Mouse (Mus musculus): Measurements from ENCODE around the gene Afap1.

Afap1 gene

DNA sequence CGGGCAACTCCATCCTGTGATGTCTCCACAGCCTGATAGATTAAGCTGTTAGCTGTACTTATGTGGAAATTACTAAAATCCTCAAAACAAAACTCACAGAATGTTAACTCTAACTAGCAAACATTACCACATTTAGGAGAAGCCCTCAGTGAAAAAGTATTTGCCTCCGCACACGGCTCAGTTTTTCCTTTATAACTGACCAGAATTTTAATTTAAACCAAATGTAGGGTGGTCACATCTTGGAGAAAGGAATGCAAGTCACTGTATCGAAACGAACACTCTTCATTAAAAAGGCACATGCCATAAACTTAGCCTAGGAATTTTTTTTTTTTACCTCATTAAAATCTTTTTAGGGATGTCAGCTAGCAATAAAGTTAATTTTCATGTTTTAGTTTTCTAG lies 87.4 kb downstream of the Afap1 start:
- DNase-seq = no peak

DNA sequence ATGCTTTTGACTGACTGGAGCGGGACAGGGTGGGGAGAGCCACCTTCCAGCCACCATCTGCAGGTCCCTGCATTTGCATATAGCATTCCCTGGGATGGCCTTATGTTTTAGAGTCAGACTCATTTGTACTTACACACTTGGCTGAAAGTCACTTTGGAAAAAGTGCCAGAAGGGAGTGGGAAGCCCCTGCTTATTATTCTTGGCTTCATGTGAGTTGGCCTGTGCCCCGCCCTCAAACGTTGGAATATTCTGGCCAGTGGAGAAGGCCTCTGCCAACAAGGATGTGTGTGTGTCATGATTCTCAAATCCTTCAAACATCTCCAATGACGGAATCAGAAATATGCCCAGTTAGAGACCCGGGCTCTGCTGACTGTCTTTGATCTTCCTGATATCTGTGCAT lies 88.2 kb downstream of the Afap1 start:
- DNase-seq = no peak

GRCm38 (mm10) chr5:35981976-35982375 lies 88.9 kb downstream of the Afap1 start:
- peak; percentile 86 for DNase-seq

GRCm38 (mm10) chr5:35985611-35986010 lies 92.5 kb downstream of the Afap1 start:
- DNase-seq = no peak

DNA sequence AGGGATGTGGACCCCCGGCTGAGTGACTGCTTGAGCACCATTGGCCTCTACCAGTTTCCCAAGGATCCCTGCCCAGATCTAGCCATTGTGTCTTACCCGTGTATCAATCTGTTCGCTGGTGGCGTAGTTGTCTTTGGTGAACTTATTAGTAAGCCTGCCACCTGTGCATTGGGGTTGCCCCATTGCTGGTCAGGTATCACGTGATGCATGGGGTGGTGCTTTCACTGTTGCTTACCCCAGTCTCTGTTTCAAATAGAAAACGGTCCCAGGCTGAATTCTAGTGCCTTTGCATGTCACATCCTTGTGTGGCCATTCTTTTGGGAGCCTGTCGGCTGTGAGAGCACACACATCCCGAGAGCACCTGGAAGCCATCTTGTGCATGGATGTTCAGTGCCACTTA lies 95.0 kb downstream of the Afap1 start:
- no peak for DNase-seq

- no peak for DNase-seq
Measured at GRCm38 (mm10) chr5:35989506-35989905, 96.4 kb downstream of the Afap1 start.

DNA sequence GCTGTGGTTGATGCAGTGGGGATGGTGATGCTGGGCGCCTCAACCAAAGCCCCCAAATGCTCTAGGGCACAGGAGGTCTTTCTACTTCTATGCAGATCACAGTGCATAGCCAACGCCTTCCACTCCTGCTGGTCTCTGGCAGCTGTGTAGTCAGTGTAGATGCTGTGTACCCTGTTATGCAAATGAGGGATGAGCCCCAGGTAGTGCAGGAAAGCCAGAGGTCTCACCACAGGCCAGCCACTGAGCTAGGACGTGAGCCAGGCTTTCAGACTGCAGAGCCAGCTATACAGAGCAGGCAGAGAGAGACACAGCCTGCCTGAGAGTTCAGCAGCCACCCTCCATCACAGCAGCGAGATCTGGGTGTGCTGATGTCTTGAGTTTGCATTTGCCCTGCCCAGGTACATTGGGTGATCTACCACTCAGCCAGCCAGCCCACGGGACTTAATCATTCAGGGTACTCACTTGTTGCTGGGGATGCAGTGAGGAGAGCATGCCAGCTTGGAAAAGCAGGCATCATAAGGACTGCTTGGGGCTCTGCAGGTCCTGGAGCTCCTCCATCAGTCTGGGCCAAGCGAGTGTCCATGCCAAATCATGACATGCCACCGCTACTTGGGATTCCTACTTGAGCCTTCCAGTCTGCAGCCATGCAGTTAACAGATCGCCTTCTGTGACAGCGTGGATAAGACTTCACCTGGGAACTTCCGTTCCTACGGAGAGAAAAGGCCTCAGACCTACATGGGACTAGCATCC lies 97.0 kb downstream of the Afap1 start:
- no peak for DNase-seq

DNA sequence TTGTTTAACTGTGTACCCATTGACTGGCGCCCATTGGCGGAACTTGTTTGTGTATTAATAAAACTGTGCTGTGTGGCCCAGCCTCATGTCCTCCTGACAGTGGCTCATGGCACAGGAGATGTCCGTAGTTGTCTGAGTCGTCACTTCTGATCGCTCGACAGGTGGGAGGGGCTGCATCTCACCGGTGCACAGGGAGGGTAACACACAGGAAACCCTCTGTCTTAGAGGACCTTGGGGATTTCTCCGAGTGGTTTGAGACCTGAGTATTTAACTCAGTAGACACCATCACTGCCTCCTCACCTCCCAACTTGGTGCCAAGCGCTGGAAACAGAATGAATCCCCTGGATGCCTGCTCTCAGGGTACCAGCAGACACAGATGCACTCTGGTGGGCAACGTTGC lies 110.7 kb downstream of the Afap1 start:
- DNase-seq = no peak

- DNase-seq = no peak
Measured at GRCm38 (mm10) chr5:36006106-36006505, 113.0 kb downstream of the Afap1 start.

DNA sequence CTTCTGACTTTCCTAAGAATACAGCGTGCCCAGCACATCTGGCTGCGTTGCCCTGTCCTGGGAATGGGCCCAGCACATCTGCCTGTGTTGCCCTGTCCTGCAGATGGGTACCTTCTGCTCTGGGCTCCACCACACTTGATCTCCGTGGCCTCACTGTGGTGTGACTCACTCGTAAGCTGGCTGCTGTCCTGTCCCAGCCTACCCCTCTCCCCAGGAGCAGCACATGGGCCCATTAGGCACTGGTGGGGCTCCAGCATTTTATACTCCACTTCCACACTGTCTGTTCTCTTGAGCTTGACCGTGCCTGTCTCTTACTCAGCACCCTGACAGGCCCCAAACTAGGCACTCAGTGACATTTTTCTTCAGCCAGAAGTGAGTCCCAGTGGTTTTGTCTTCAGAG lies 113.5 kb downstream of the Afap1 start:
- no peak for DNase-seq

GRCm38 (mm10) chr5:36007649-36008048 lies 114.5 kb downstream of the Afap1 start:
- no peak for DNase-seq

DNA sequence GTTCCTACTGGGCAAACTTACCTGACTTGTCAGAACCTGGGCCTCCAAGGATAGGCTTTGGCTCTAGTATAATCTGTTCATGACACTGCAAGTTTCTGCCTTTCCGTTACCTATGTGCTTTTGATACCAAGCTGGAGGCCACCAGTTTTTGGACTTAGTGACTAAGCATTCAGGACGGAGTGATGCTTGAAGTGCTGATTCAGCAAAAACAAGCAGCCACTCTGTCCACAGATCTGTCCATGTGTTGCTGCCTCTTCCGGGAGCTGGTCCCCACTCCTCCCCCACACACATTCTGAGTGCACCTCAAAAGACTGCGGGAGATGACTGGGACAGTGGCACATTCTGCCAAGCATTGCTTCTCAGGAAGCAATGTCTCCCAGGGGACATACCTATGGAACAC lies 116.3 kb downstream of the Afap1 start:
- DNase-seq = no peak

- DNase-seq = no peak
Measured at GRCm38 (mm10) chr5:36018366-36018765, 125.2 kb downstream of the Afap1 start.

- DNase-seq = no peak
Measured at GRCm38 (mm10) chr5:36021091-36021490, 128.0 kb downstream of the Afap1 start.

GRCm38 (mm10) chr5:36022361-36022760 lies 129.2 kb downstream of the Afap1 start:
- no peak for DNase-seq

- DNase-seq = no peak
Measured at GRCm38 (mm10) chr5:36024003-36024685, 131.0 kb downstream of the Afap1 start.

GRCm38 (mm10) chr5:36025076-36025475 lies 132.0 kb downstream of the Afap1 start:
- DNase-seq = no peak

GRCm38 (mm10) chr5:36033531-36034426 lies 140.7 kb downstream of the Afap1 start:
- DNase-seq = peak; percentile 57

- DNase-seq = no peak
Measured at GRCm38 (mm10) chr5:36039596-36039995, 146.5 kb downstream of the Afap1 start.

DNA sequence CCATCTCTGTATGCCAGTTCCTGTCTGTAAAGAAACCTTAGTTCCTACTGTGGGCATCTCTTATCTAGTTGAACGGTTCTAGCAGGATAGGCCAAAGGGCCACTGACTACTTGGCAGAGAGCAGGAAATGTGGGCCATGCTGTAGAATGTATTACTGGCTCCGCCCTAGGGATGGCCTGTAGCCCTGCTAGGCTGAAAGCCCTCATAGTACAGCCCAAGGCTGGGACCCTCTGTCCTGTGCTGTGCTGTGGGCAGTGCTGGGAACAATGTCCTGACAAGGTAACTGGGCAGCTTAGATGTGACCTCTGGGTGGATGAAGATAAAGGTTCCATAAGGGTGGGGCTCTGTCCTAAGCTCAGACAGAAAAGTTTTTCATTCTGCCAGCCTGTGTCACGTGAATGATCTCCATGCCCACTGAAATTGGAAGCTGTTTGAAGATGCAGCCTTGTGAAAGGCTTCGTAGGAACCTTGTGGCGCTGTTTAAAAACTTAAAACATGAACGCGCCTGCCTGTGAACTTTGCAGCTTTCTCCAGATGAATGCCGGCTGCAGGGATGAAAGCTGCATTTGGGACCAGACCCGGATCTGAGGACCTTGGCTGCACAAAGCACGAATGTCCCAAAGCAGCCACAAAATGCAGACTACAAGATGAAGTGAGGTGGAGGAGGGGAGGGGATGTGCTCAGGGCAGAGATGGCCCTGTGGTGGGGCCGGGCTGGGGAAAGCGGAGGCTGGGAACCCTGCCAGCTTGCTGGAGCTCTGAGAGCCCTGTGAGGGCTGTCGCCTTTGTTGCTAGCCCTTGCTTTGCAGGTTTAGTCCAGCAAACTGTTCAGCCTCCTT lies 147.5 kb downstream of the Afap1 start:
- DNase-seq = peak; percentile 57

GRCm38 (mm10) chr5:36041236-36041562 lies 148.1 kb downstream of the Afap1 start:
- DNase-seq = no peak

DNA sequence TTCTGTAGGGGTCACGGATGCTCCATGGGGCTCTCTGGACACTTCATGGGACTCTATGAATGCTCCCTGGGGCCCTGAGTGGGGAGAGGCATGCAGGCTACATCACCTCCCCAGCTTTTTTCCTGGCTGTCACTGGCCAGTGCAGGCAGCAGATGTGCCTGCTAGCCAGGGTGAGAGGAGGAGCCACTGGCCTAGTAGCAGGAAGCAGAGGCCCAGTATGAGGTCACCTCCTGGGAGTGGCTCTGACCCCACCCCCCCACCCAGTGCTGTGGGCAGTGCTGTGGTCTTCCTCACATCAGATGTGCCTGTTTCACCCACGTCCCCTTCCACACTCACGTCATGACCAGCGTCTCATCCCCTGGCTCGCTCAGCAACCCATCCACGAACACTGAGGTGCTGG lies 148.6 kb downstream of the Afap1 start:
- DNase-seq = no peak

- DNase-seq = no peak
Measured at GRCm38 (mm10) chr5:36043154-36043553, 150.0 kb downstream of the Afap1 start.

Measured in lung, postnatal 14 days (tissue).